Mouse (Mus musculus) small intestine, adult 2 months (tissue): Measurements from ENCODE around the gene Iqcf6. TPM values are rescaled to one million over a fixed set of nuclear protein-coding genes. Genes with fewer than 3 reads are reported as not detected.
"Not testable (repeated sequence)": the region's sequence is repeated elsewhere in the genome, so short reads cannot be mapped to it uniquely, and the experiment has no call there.

ENCODE experiments used
- H3K27ac ChIP-seq: fragments of 200-500 bp; 2 replicates; pipeline ENCODE4 v1.5.1; 2012; ENCODE audit warnings: low read depth, low read length, control low read depth, inconsistent platforms; ENCODE audit not compliant: insufficient read depth
- H3K27me3 ChIP-seq: fragments of 200-500 bp; 2 replicates; pipeline ENCODE4 v1.6.1; 2012; ENCODE audit warnings: mild to moderate bottlenecking, moderate library complexity, low read length, inconsistent platforms; ENCODE audit not compliant: control insufficient read depth, insufficient read depth
- H3K36me3 ChIP-seq: fragments of 200-500 bp; 2 replicates; pipeline ENCODE4 v1.6.1; 2012; ENCODE audit warnings: mild to moderate bottlenecking, low read length, control low read depth, inconsistent platforms; ENCODE audit not compliant: control insufficient read depth, insufficient read depth
- H3K4me1 ChIP-seq: fragments of 200-500 bp; 2 replicates; pipeline ENCODE4 v1.6.1; 2012; ENCODE audit warnings: low read length, inconsistent platforms, mixed read lengths; ENCODE audit not compliant: control insufficient read depth, insufficient read depth, insufficient read length
- H3K4me3 ChIP-seq: fragments of 200-500 bp; 2 replicates; pipeline ENCODE4 v1.5.1; 2012; ENCODE audit warnings: low read depth, mild to moderate bottlenecking, control low read depth, inconsistent platforms, low read length, moderate library complexity
- CTCF ChIP-seq: fragments of 200-500 bp; IDR thresholded peaks from 2 replicates; pipeline ENCODE4 v1.5.1; 2012; ENCODE audit warnings: low read depth, mild to moderate bottlenecking, control low read depth, inconsistent platforms, low read length, moderate library complexity, mixed read lengths; ENCODE audit not compliant: insufficient replicate concordance, insufficient read length; ENCODE audit errors: extremely low read depth
- POLR2A ChIP-seq: fragments of 200-500 bp; IDR thresholded peaks from 2 replicates; pipeline ENCODE4 v1.6.1; 2012; ENCODE audit warnings: low read depth, mild to moderate bottlenecking, control low read depth, inconsistent platforms, low read length, moderate library complexity
- WGBS: fragments of 180-500 bp; shearing (Covaris S2); methylation state at CpG from one replicate; pipeline ENCODE4 v1.1.7; 2018; 5-methylcytosine and 5-hydroxymethylcytosine counted together
- polyA plus RNA-seq: library from polyadenylated mRNA; depleted of rRNA; stranded (reverse); fragments of >200 nt; gene quantifications from 2 replicates; pipeline ENCODE4 v1.2.3, GENCODE M21; 2012; rRNA removed

Iqcf6 gene
- polyA plus RNA-seq, result not detected in 2 replicates

DNA sequence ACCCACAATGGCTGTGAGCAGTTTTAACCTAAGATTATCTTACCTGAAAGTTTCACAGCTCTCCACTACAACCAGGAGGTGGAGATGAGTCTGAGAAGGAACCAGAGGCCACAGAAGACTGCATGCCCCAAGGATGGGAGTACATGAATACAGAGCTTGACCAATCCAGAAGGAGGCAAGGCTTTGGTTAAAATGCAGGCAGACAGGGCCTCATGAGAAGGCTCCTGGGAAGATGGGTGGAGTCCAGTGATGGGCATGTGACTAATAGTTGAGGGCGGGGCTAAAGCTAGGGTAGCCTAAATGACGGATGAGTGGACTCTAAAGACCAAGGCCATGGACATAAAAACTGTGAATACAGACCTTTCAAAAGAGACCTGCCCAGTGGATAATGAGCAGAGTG lies at the start of gene Iqcf6:
Iqcf6 (plus strand) TSS at position 301 of the 400 bp plus-strand sequence.
- Histone ChIP-seq H3K36me3 (no peaks in the 10 kb centered on the region), H3K27ac (no peak within 1 kb of the TSS), H3K27me3 (no peaks in the 10 kb centered on the region), H3K4me1 (no peaks in the 10 kb centered on the region), H3K4me3 (no peak within 1 kb of the TSS)
- TF ChIP-seq CTCF, result no peak
- no peak for TF ChIP-seq POLR2A
- WGBS, result 60% methylated on average over 2 of the region's 2 CpGs

DNA sequence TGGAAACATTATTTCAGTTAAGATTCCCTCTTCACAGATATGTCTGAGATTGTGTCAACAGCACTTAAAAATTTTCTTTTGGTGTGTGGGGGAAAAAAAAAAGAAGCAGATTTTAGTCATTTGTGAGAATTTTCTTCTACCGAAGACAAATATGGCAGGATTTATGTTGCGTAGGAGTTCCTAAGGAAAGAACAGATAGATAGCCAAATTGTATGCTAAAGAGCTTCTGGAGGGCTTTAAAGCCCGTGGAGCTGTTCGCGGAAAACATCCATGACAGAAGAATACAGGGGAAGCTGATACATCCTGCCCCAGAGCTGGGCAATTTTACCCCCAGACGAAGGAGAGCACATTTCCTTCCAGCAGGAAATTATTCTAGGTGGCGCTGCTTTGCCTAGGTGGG lies 46.4 kb upstream of the Iqcf6 start:
- 82% methylated on average over 7 of the region's 7 CpGs for WGBS
- no peaks in the 10 kb centered on the region for H3K4me1 ChIP-seq

DNA sequence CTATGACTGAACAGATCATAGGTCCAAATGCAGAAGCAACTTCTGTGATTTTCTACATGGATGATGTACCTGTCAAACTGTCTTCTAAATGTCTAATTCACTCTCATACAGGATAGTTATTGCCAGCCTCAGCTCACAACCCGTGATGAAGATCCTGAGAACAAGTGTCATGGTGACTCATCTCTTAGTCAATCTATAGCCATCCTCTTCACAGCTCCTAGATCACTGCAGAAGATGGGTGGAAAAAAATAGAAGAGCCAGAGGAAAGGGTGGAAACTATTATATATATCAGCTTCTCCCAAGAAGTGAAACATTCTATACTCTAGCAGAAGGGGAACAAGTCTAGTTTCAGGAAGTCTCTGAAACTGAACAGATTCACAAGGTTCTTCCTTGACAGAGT lies 43.8 kb upstream of the Iqcf6 start:
- Histone ChIP-seq H3K4me3 (no peak overlapping the region), H3K36me3 (no peaks in the 10 kb centered on the region), H3K4me1 (no peaks in the 10 kb centered on the region), H3K27me3 (no peaks in the 10 kb centered on the region), H3K27ac (no peak overlapping the region)
- 79% methylated on average over 1 of the region's 1 CpGs for WGBS
- TF ChIP-seq POLR2A (no peak), CTCF (no peak)

More for the DNA sequence above, 46.4 kb upstream of the Iqcf6 start:
- Histone ChIP-seq H3K27ac (no peak overlapping the region), H3K27me3 (no peaks in the 10 kb centered on the region), H3K36me3 (no peaks in the 10 kb centered on the region), H3K4me3 (no peak overlapping the region)
- no peak for TF ChIP-seq POLR2A
- no peak for TF ChIP-seq CTCF

DNA sequence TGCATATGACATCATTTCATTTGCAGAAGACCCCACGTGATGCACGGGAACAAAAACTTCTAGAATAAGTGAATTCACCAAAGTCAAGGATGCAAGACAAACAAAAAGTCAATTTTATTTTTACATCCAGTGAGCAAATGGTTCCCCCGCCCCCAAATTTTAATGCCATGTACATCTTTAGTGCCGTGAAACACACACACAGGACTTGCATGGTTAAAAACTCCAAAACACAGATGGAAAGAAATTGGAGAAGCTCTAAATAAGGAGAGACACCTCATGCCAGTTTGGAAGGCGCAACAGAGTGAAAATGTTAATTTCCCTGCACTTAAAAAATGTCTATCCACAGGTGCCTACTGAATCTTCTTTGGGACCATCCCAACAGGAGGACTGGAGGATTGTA lies 34.2 kb upstream of the Iqcf6 start:
- H3K4me1 ChIP-seq, result no peaks in the 10 kb centered on the region
- H3K27me3 ChIP-seq, result no peaks in the 10 kb centered on the region
- no peak overlapping the region for H3K27ac ChIP-seq
- H3K4me3 ChIP-seq, result no peak overlapping the region
- TF ChIP-seq CTCF, result no peak
- TF ChIP-seq POLR2A, result no peak
- no peaks in the 10 kb centered on the region for H3K36me3 ChIP-seq
- WGBS, result 89% methylated on average over 5 of the region's 5 CpGs

DNA sequence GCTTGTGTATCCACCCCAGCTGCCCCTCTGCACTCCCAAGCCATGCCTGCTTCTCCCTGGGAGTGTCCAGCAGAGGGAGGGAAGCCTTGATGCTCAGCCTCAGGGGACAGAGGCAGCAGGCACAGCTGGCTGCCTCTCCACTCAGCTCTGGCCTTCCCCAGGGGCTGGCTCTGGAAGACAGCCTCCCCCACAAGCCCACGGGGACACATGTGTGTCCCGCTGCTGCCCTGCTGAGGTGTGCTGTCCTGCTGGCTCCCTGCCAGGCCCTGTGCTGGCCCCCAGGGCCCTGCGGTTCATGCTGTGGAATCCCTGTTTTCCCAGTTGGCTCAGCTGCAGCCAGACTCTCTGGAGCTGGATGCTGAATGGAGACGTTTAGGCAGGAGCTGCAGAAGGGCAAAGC lies 31.0 kb upstream of the Iqcf6 start:
- not testable (repeated sequence) for H3K4me3 ChIP-seq
- 9% methylated on average over 4 of the region's 4 CpGs for WGBS

DNA sequence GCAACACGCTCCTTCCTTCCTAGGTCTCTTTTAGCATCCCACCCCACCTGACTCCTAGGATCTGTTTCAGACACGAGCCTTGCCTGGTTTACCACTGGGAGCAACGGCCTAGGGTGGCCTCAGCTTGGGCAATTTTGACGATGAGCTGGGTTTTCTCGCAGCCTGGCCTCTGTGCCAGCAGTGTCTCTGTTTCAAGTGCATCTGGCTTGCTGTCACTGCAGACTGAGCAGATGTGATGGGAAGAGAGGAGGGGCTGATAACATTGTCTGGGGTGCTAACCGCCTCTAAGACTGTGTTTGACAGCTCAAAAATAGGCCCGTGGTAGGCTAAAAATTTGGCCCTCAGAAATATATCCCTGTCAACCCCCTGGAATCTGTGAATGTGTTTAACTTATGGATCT lies 30.5 kb upstream of the Iqcf6 start:
- Histone ChIP-seq H3K4me1 (no peaks in the 10 kb centered on the region), H3K27ac (no peak overlapping the region), H3K27me3 (no peaks in the 10 kb centered on the region), H3K4me3 (no peak overlapping the region), H3K36me3 (no peaks in the 10 kb centered on the region)
- 73% methylated on average over 7 of the region's 7 CpGs for WGBS
- no peak for TF ChIP-seq POLR2A
- no peak for TF ChIP-seq CTCF

More for the DNA sequence above, 31.0 kb upstream of the Iqcf6 start:
- H3K4me1 ChIP-seq, H3K27me3 ChIP-seq, H3K27ac ChIP-seq, H3K36me3 ChIP-seq: not testable (repeated sequence)

DNA sequence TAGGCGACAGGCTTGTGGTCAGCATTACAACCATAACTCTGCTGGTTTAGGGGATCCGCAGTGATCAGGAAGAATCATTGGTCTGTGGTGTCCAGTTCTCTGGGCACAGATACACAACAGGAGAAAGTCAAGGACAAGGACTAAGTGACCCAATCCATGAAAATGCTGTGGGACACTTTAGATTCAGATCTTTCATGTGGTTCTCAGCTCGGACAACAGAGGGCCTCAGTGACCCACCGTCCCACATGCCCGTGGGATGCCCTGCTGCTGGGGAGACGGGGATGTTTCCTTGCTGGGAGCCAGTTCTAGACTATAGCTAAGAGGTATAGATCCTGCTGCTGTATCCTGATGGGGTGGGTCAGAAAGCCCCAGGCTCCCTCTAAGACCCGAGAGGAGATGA lies 27.9 kb upstream of the Iqcf6 start:
- no peaks in the 10 kb centered on the region for H3K4me1 ChIP-seq
- WGBS, result 40% methylated on average over 7 of the region's 7 CpGs
- no peaks in the 10 kb centered on the region for H3K36me3 ChIP-seq
- H3K4me3 ChIP-seq, result no peak overlapping the region
- no peaks in the 10 kb centered on the region for H3K27me3 ChIP-seq
- TF ChIP-seq POLR2A, result no peak
- no peak for TF ChIP-seq CTCF
- no peak overlapping the region for H3K27ac ChIP-seq

DNA sequence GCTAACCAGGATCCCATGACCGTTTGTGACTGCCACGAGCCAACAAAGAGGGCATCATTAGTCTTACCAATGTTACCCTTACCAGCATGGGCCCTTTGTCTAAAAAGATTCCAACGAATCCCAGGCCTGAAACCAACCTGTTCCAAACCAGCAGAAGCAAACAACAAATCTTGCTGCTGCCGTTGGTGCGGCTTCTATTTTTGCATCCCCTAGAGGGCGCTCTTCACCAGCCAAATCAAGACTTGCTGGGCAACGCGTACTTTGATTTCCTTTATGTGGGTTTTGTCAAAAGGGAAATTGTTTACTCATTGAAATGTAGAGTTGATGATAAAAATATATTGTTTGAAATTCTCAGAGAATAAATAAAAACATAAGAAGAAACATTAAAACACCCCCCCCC lies 25.8 kb upstream of the Iqcf6 start:
- WGBS, result 24% methylated on average over 8 of the region's 8 CpGs
- TF ChIP-seq CTCF, result peak; percentile 71; the same call in 1 of the 2 replicates
- TF ChIP-seq POLR2A, result no peak
- Histone ChIP-seq H3K27ac (no peak overlapping the region), H3K36me3 (no peaks in the 10 kb centered on the region), H3K4me3 (no peak overlapping the region), H3K4me1 (no peaks in the 10 kb centered on the region), H3K27me3 (no peaks in the 10 kb centered on the region)
